Mouse (Mus musculus) limb, embryonic 12.5 days (tissue): ENCODE data around the gene A630076J17Rik. TPM values are rescaled to one million over a fixed set of nuclear protein-coding genes. Genes with fewer than 3 reads are reported as not detected.

Source experiments
- ATAC-seq: fragments of 200-750 bp; cut with Nextera tagmentation; 2 replicates; pipeline ENCODE4 v1.8.0; 2017; ENCODE audit warnings: low read depth, moderate TSS enrichment; ENCODE audit not compliant: insufficient number of reproducible peaks, insufficient read depth, low FRiP score, low TSS enrichment
- H3K27ac ChIP-seq: fragments of 300-500 bp; sonication (generic); 2 replicates; pipeline ENCODE4 v1.5.1; 2016; ENCODE audit warnings: mild to moderate bottlenecking, moderate library complexity
- H3K27me3 ChIP-seq: fragments of 300-500 bp; sonication (generic); 2 replicates; pipeline ENCODE4 v1.6.1; 2016; ENCODE audit warnings: mild to moderate bottlenecking, moderate library complexity
- H3K36me3 ChIP-seq: fragments of 300-500 bp; sonication (generic); 2 replicates; pipeline ENCODE4 v1.6.1; 2016; ENCODE audit warnings: mild to moderate bottlenecking, moderate library complexity
- H3K4me1 ChIP-seq: fragments of 300-500 bp; sonication (generic); replicated peaks from 2 replicates; pipeline ENCODE4 v1.6.1; 2016
- H3K4me2 ChIP-seq: fragments of 300-500 bp; sonication (generic); 2 replicates; pipeline ENCODE4 v1.6.1; 2016; ENCODE audit warnings: mild to moderate bottlenecking, moderate library complexity
- H3K4me3 ChIP-seq: fragments of 300-500 bp; sonication (generic); replicated peaks from 2 replicates; pipeline ENCODE4 v1.5.1; 2016; ENCODE audit warnings: mild to moderate bottlenecking
- H3K9ac ChIP-seq: fragments of 300-500 bp; sonication (generic); replicated peaks from 2 replicates; pipeline ENCODE4 v1.6.1; 2016; ENCODE audit warnings: mild to moderate bottlenecking, moderate library complexity
- H3K9me3 ChIP-seq: fragments of 300-500 bp; sonication (generic); 2 replicates; pipeline ENCODE4 v1.6.1; 2016; ENCODE audit warnings: mild to moderate bottlenecking, moderate library complexity
- WGBS: fragments of 180-500 bp; shearing (Covaris S2); methylation state at CpG from one replicate; pipeline ENCODE4 v1.1.7; 2016; 5-methylcytosine and 5-hydroxymethylcytosine counted together
- polyA plus RNA-seq: library from polyadenylated mRNA; unstranded; fragments of >200 nt; fragmentation: Nextera tagmentation; extraction: Ambion mirVana; gene quantifications from 2 replicates; pipeline ENCODE4 v1.2.1, GENCODE M21; 2016

A630076J17Rik gene
- polyA plus RNA-seq, 1 experiment from 2014 or later, result not detected

- H3K9me3 ChIP-seq, result no peaks in the 10 kb centered on the region
- H3K4me3 ChIP-seq, result no peak overlapping the region
- 0 out of 2 replicates have a peak, but pooled peaks cover 9% of the 10 kb centered on the region for H3K27me3 ChIP-seq
- no peak for ATAC-seq
- no peak overlapping the region for H3K4me2 ChIP-seq
- H3K36me3 ChIP-seq, result no peaks in the 10 kb centered on the region
- H3K9ac ChIP-seq, result no peak overlapping the region
- no peak overlapping the region for H3K27ac ChIP-seq
- WGBS, result 53% methylated on average over 4 of the region's 4 CpGs
- no peaks in the 10 kb centered on the region for H3K4me1 ChIP-seq
Measured at GRCm38 (mm10) chr3:107231202-107231601, 788 bp downstream of the A630076J17Rik start.

GRCm38 (mm10) chr3:107233351-107233813 is 3.0 kb downstream of the A630076J17Rik start:
- Histone ChIP-seq H3K27me3 (0 out of 2 replicates have a peak, but pooled peaks cover 9% of the 10 kb centered on the region), H3K4me1 (no peaks in the 10 kb centered on the region), H3K9ac (no peak overlapping the region), H3K9me3 (no peaks in the 10 kb centered on the region), H3K4me2 (no peak overlapping the region), H3K36me3 (no peaks in the 10 kb centered on the region), H3K27ac (no peak overlapping the region), H3K4me3 (no peak overlapping the region)
- ATAC-seq, result no peak
- WGBS, result 9% methylated on average over 11 of the region's 11 CpGs

- Histone ChIP-seq H3K4me1 (no peaks in the 10 kb centered on the region), H3K4me2 (no peak overlapping the region), H3K9ac (no peak overlapping the region), H3K4me3 (no peak overlapping the region), H3K27ac (no peak overlapping the region), H3K9me3 (no peaks in the 10 kb centered on the region), H3K27me3 (0 out of 2 replicates have a peak, but pooled peaks cover 9% of the 10 kb centered on the region), H3K36me3 (no peaks in the 10 kb centered on the region)
- 26% methylated on average over 2 of the region's 2 CpGs for WGBS
- no peak for ATAC-seq
Measured at GRCm38 (mm10) chr3:107233945-107234344, 3.5 kb downstream of the A630076J17Rik start.

- 39% methylated on average over 2 of the region's 2 CpGs for WGBS
Measured at GRCm38 (mm10) chr3:107238051-107238450, 7.6 kb downstream of the A630076J17Rik start.

GRCm38 (mm10) chr3:107238471-107238980 is 8.1 kb downstream of the A630076J17Rik start:
- Histone ChIP-seq H3K4me2 (no peak overlapping the region), H3K9me3 (no peaks in the 10 kb centered on the region), H3K27me3 (peaks cover 6% of the 10 kb centered on the region; the same call in 1 of the 2 replicates), H3K9ac (no peak overlapping the region), H3K4me3 (no peak overlapping the region), H3K27ac (no peak overlapping the region), H3K4me1 (0 out of 2 replicates have a peak, but pooled peaks cover 4% of the 10 kb centered on the region), H3K36me3 (no peaks in the 10 kb centered on the region)
- ATAC-seq, result no peak
- 85% methylated on average over 8 of the region's 8 CpGs for WGBS

More at GRCm38 (mm10) chr3:107238051-107238450, 7.6 kb downstream of the A630076J17Rik start:
- ATAC-seq, result no peak
- Histone ChIP-seq H3K9ac (no peak overlapping the region), H3K27me3 (peaks cover 9% of the 10 kb centered on the region; the same call in 1 of the 2 replicates), H3K4me2 (no peak overlapping the region), H3K4me1 (0 out of 2 replicates have a peak, but pooled peaks cover 4% of the 10 kb centered on the region), H3K27ac (no peak overlapping the region), H3K36me3 (no peaks in the 10 kb centered on the region), H3K9me3 (no peaks in the 10 kb centered on the region), H3K4me3 (no peak overlapping the region)

- 89% methylated on average over 9 of the region's 9 CpGs for WGBS
- Histone ChIP-seq H3K9me3 (no peaks in the 10 kb centered on the region), H3K9ac (no peak within 1 kb of the TSS), H3K36me3 (no peaks in the 10 kb centered on the region), H3K4me1 (0 out of 2 replicates have a peak, but pooled peaks cover 4% of the 10 kb centered on the region), H3K27ac (no peak within 1 kb of the TSS), H3K27me3 (peaks cover 12% of the 10 kb centered on the region), H3K4me3 (no peak within 1 kb of the TSS), H3K4me2 (no peak within 1 kb of the TSS)
- ATAC-seq, result no peak
Measured at GRCm38 (mm10) chr3:107239607-107240006, 9.2 kb downstream of the A630076J17Rik start, which contains the start of gene Prok1. Prok1 (minus strand) TSS chr3:107239707.

- ATAC-seq, result no peak
- Histone ChIP-seq H3K4me1 (0 out of 2 replicates have a peak, but pooled peaks cover 4% of the 10 kb centered on the region), H3K4me2 (no peak overlapping the region), H3K9me3 (no peaks in the 10 kb centered on the region), H3K36me3 (no peaks in the 10 kb centered on the region), H3K4me3 (no peak overlapping the region), H3K27me3 (peaks cover 12% of the 10 kb centered on the region), H3K9ac (no peak overlapping the region), H3K27ac (no peak overlapping the region)
- WGBS, result 52% methylated on average over 14 of the region's 14 CpGs
Measured at GRCm38 (mm10) chr3:107241389-107242094, 11.1 kb downstream of the A630076J17Rik start.

GRCm38 (mm10) chr3:107246876-107247275 is 16.5 kb downstream of the A630076J17Rik start:
- no peaks in the 10 kb centered on the region for H3K9me3 ChIP-seq
- H3K27me3 ChIP-seq, result peaks cover 12% of the 10 kb centered on the region
- no peak for ATAC-seq
- H3K27ac ChIP-seq, result no peak overlapping the region
- no peak overlapping the region for H3K9ac ChIP-seq
- no peaks in the 10 kb centered on the region for H3K36me3 ChIP-seq
- 82% methylated on average over 6 of the region's 6 CpGs for whole genome bisulfite sequencing
- no peak overlapping the region for H3K4me3 ChIP-seq
- no peak overlapping the region for H3K4me2 ChIP-seq
- no peaks in the 10 kb centered on the region for H3K4me1 ChIP-seq

GRCm38 (mm10) chr3:107249042-107249441 is 18.6 kb downstream of the A630076J17Rik start:
- H3K4me3 ChIP-seq, result no peak overlapping the region
- no peak for ATAC-seq
- no peak overlapping the region for H3K9ac ChIP-seq
- H3K4me2 ChIP-seq, result no peak overlapping the region
- 73% methylated on average over 3 of the region's 3 CpGs for WGBS
- H3K36me3 ChIP-seq, result no peaks in the 10 kb centered on the region
- no peaks in the 10 kb centered on the region for H3K9me3 ChIP-seq
- peaks cover 6% of the 10 kb centered on the region; the same call in 1 of the 2 replicates for H3K27me3 ChIP-seq
- no peak overlapping the region for H3K27ac ChIP-seq
- no peaks in the 10 kb centered on the region for H3K4me1 ChIP-seq

GRCm38 (mm10) chr3:107250320-107250719 is 19.9 kb downstream of the A630076J17Rik start:
- Histone ChIP-seq H3K27ac (no peak overlapping the region), H3K27me3 (no peaks in the 10 kb centered on the region), H3K9me3 (no peaks in the 10 kb centered on the region), H3K36me3 (no peaks in the 10 kb centered on the region), H3K4me1 (no peaks in the 10 kb centered on the region), H3K4me2 (no peak overlapping the region), H3K9ac (no peak overlapping the region), H3K4me3 (no peak overlapping the region)
- WGBS, result 23% methylated on average over 2 of the region's 2 CpGs
- ATAC-seq, result no peak

GRCm38 (mm10) chr3:107252035-107252434 is 21.6 kb downstream of the A630076J17Rik start:
- no peak overlapping the region for H3K9ac ChIP-seq
- 81% methylated on average over 4 of the region's 4 CpGs for WGBS
- no peak overlapping the region for H3K4me2 ChIP-seq

More at GRCm38 (mm10) chr3:107252035-107252434, 21.6 kb downstream of the A630076J17Rik start:
- no peaks in the 10 kb centered on the region for H3K4me1 ChIP-seq
- ATAC-seq, result no peak
- no peaks in the 10 kb centered on the region for H3K36me3 ChIP-seq
- no peaks in the 10 kb centered on the region for H3K9me3 ChIP-seq
- no peak overlapping the region for H3K27ac ChIP-seq
- no peak overlapping the region for H3K4me3 ChIP-seq
- no peaks in the 10 kb centered on the region for H3K27me3 ChIP-seq
